Mouse (Mus musculus) embryonic fibroblast, embryonic 13.5 days (primary cell): Measurements from ENCODE around the gene Sele. TPM values are rescaled to one million over a fixed set of nuclear protein-coding genes. Genes with fewer than 3 reads are reported as not detected.

ENCODE experiments used
- H3K27ac ChIP-seq: 2 replicates; pipeline ENCODE4 v1.5.1; 2012; ENCODE audit warnings: low read length, control low read depth, inconsistent platforms; ENCODE audit not compliant: insufficient read depth
- H3K4me1 ChIP-seq: 2 replicates; pipeline ENCODE4 v1.6.1; 2011; ENCODE audit warnings: low read length; ENCODE audit not compliant: control insufficient read depth, insufficient read depth
- H3K4me3 ChIP-seq: 2 replicates; pipeline ENCODE4 v1.5.1; 2011; ENCODE audit warnings: mild to moderate bottlenecking, control low read depth, low read length; ENCODE audit not compliant: insufficient read depth
- CTCF ChIP-seq: IDR thresholded peaks from 2 replicates; pipeline ENCODE4 v1.5.1; 2011; ENCODE audit warnings: mild to moderate bottlenecking, control low read depth, low read length, moderate library complexity, borderline replicate concordance; ENCODE audit not compliant: insufficient read depth
- POLR2A ChIP-seq: IDR thresholded peaks from 2 replicates; pipeline ENCODE4 v1.6.1; 2011; ENCODE audit warnings: low read depth, mild to moderate bottlenecking, control low read depth, low read length, moderate library complexity
- polyA plus RNA-seq: library from polyadenylated mRNA; stranded (reverse); fragments of >200 nt; gene quantifications from 2 replicates; pipeline ENCODE4 v1.2.4, GENCODE M21; 2011; ENCODE audit warnings: low read depth; ENCODE audit not compliant: missing spikeins, insufficient read length

Sele gene
- polyA plus RNA-seq, 1 experiment: 0.18 TPM

DNA sequence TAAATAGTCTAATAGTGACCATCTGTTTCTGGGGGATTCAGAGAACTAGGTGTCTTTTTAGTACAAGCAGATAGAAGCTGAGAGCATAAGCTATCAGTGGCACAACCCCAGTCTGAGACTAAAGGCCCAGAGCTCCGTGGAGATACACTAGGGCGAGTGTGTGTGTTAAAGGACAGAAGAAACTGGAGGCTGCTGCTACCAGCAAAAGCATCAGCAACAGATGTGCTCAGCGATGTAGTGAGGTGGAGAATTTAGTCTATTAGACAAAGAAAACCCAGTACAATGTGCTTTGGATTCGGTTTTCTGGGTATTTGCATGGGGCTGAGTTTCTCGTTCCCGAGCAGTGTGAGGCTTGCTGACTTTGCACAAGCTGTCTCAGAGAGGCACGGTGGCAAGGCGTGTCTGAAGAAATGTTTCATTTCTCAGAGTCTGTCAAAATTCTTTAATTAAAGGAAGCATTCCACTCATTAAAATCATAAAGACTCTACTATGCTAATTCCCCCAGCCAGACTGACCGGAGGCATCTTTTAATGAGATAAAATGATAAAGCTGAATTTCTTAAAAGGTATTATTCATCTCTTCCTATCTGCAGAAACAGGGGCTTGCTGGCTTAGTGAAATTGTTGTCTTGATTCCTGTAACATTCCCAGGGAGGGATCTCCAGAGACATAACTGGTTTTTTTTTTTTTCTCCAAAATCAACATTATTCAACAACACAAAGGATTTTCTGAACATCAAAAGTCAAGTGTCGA is 7.5 kb upstream of the Sele start:
- no peaks in the 10 kb centered on the region for H3K4me1 ChIP-seq
- no peak overlapping the region for H3K4me3 ChIP-seq
- no peak overlapping the region for H3K27ac ChIP-seq
- TF ChIP-seq POLR2A (no peak), CTCF (no peak)

DNA sequence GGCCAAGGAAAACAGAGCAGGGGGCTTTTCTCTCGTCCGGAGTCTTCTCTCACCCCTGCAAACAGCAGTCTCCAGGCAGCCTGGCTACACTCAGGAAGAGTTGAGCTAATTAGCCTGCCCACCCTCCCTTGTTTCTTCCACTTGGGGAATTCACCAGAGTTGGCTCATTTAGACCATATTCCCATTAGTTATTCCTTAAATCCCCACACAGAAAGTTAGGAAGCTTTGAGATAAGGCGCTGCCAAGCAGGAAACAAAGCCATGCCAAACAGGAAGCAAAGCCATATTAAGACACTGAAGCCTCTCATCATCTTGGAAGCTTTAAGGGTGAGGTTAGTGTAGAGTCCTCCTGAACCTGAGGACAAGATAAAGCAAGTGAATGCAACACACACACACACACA is 4.5 kb upstream of the Sele start:
- H3K27ac ChIP-seq: no peak overlapping the region
- peaks cover 4% of the 10 kb centered on the region; the same call in 1 of the 2 replicates for H3K4me1 ChIP-seq
- no peak overlapping the region for H3K4me3 ChIP-seq
- TF ChIP-seq CTCF: no peak

DNA sequence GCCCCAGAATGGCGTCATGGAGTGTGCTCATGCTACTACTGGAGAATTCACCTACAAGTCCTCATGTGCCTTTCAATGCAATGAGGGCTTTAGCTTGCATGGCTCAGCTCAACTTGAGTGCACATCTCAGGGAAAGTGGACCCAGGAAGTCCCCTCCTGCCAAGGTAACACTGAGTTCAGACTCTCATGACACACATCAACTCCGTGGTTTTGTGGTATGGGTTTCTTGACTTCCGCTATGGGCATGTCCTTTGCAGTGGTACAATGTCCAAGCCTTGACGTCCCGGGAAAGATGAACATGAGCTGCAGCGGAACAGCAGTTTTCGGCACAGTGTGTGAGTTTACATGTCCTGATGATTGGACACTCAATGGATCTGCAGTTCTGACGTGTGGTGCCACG is 5.5 kb downstream of the Sele start:
- no peaks in the 10 kb centered on the region for H3K4me1 ChIP-seq
- no peak overlapping the region for H3K4me3 ChIP-seq
- no peak overlapping the region for H3K27ac ChIP-seq
- TF ChIP-seq POLR2A: no peak
- TF ChIP-seq CTCF: no peak

DNA sequence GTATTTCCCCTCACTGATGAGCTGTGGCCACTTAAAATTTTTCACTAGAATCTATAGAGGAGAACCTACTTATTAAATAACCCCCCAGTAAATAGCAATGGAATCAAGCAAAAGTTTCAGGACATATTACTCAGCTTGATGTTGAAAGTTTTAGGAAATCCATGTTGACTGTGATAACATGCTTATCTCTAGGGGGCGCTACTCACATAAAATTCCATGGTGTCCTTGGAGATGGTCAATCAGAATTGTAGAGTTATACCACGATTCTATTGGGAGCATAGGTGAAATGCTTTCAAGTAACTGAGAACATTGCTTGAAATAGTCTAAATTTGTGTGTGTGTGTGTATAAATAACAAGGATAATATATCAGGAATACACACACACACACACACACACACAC is 6.8 kb downstream of the Sele start:
- H3K4me1 ChIP-seq: no peaks in the 10 kb centered on the region
- no peak overlapping the region for H3K4me3 ChIP-seq
- no peak for TF ChIP-seq POLR2A
- TF ChIP-seq CTCF: no peak
- no peak overlapping the region for H3K27ac ChIP-seq

GRCm38 (mm10) chr1:164060071-164060470 is 12.0 kb downstream of the Sele start:
- Histone ChIP-seq H3K4me3 (no peak overlapping the region), H3K4me1 (no peaks in the 10 kb centered on the region), H3K27ac (no peak overlapping the region)
- TF ChIP-seq POLR2A: no peak
- no peak for TF ChIP-seq CTCF

- Histone ChIP-seq H3K4me3 (no peak overlapping the region), H3K4me1 (no peaks in the 10 kb centered on the region), H3K27ac (no peak overlapping the region)
- TF ChIP-seq POLR2A (no peak), CTCF (no peak)
These were observed 13.2 kb downstream of the Sele start for GRCm38 (mm10) chr1:164061278-164061677.

DNA sequence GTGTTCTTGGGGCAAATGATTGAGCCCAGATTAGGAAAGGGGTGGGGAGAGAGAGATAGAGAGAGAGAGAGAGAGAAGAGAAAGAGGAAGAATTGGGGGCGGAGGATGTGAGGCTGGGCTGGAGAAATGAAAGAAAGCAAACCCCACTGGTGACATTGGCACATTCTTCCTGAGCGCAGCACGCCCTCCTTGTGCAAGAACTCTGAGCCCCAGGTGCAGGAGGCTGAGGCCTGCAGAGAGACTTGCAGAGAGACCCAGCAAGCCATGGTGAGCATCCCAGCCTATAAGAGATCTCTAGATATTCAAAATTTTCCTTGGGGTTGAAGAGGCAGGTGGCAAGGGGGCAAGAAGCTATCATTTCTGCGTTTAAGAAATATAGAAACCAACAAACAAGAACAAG is 13.9 kb downstream of the Sele start, which contains the start of gene Sell:
Gene Sell (plus strand): TSS at position 58 of the 400 bp plus-strand sequence.
- Histone ChIP-seq H3K4me1 (no peaks in the 10 kb centered on the region), H3K27ac (no peak within 1 kb of the TSS), H3K4me3 (no peak within 1 kb of the TSS)
- no peak for TF ChIP-seq CTCF
- TF ChIP-seq POLR2A: no peak

DNA sequence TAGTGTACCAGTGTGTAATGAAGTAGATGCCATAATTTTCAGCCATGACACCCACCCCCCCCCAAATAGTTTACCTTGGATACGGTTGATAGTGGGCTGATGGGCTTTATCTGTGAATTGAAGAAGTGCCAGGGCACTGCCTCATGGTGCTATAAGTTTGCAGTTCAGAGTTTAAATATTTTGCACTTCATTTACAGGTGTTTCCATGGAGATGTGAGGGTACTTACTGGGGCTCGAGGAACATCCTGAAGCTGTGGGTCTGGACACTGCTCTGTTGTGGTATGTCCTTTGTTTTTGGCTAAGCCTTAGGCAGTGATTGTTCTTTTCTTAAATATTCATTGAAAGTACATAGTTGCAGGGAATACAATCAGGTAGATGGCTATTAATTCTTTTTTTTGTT is 14.8 kb downstream of the Sele start:
- Histone ChIP-seq H3K4me3 (no peak overlapping the region), H3K4me1 (no peaks in the 10 kb centered on the region), H3K27ac (no peak overlapping the region)
- TF ChIP-seq POLR2A (no peak), CTCF (no peak)

- no peaks in the 10 kb centered on the region for H3K4me1 ChIP-seq
- H3K27ac ChIP-seq: no peak overlapping the region
- no peak overlapping the region for H3K4me3 ChIP-seq
- TF ChIP-seq POLR2A (no peak), CTCF (no peak)
These were observed 15.7 kb downstream of the Sele start for GRCm38 (mm10) chr1:164063745-164064144.

DNA sequence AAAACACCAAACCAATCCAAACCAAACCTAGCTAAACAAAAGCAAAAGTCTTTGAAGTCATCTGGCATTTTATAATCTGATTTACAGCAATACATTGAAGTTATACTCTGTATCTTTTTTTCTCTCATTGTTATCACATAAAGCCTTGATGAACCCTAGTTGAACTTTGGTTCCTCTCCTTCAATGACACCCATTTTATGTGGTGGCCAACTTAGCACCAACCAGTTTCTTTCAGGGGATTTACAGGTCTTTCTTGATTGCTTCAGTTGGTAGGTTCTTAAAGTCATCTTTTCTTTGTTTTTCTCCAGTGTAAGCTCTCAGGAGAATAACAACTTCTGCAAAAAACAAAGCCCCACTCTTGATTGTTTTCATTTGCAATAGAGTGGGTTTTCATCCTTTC is 21.2 kb downstream of the Sele start:
- Histone ChIP-seq H3K27ac (no peak overlapping the region), H3K4me1 (no peaks in the 10 kb centered on the region), H3K4me3 (no peak overlapping the region)
- TF ChIP-seq POLR2A (no peak), CTCF (no peak)

- Histone ChIP-seq H3K4me3 (no peak overlapping the region), H3K4me1 (no peaks in the 10 kb centered on the region), H3K27ac (no peak overlapping the region)
- TF ChIP-seq CTCF: no peak
- TF ChIP-seq POLR2A: no peak
These were observed 22.4 kb downstream of the Sele start for GRCm38 (mm10) chr1:164070461-164070860.

GRCm38 (mm10) chr1:164071111-164071510 is 23.1 kb downstream of the Sele start:
- no peak for TF ChIP-seq POLR2A
- no peak for TF ChIP-seq CTCF
- Histone ChIP-seq H3K4me3 (no peak overlapping the region), H3K27ac (no peak overlapping the region), H3K4me1 (no peaks in the 10 kb centered on the region)
